Mouse (Mus musculus) intestine, postnatal 0 days (tissue): ENCODE results near the gene Katna1. TPM values are rescaled to one million over a fixed set of nuclear protein-coding genes. Genes with fewer than 3 reads are reported as not detected.

ENCODE experiments used
- ATAC-seq: fragments of 200-750 bp; cut with Nextera tagmentation; 2 replicates; pipeline ENCODE4 v1.8.0; 2017; ENCODE audit warnings: mild to moderate bottlenecking, moderate TSS enrichment, moderate library complexity
- H3K27ac ChIP-seq: fragments of 300-500 bp; sonication (generic); 2 replicates; pipeline ENCODE4 v1.5.1; 2014; ENCODE audit warnings: mild to moderate bottlenecking, low read depth, low read length, moderate library complexity
- H3K27me3 ChIP-seq: fragments of 300-500 bp; sonication (generic); replicated peaks from 2 replicates; pipeline ENCODE4 v1.6.1; 2014; ENCODE audit warnings: low read length, mixed read lengths; ENCODE audit not compliant: control insufficient read depth, insufficient read depth
- H3K36me3 ChIP-seq: fragments of 300-500 bp; sonication (generic); 2 replicates; pipeline ENCODE4 v1.6.1; 2014; ENCODE audit warnings: mild to moderate bottlenecking, moderate library complexity; ENCODE audit not compliant: control insufficient read depth, insufficient read depth
- H3K4me1 ChIP-seq: fragments of 300-500 bp; sonication (generic); replicated peaks from 2 replicates; pipeline ENCODE4 v1.6.1; 2014; ENCODE audit warnings: antibody characterized with exemption, low read length, mixed read lengths; ENCODE audit not compliant: control insufficient read depth, insufficient read depth
- H3K4me2 ChIP-seq: fragments of 300-500 bp; sonication (generic); replicated peaks from 2 replicates; pipeline ENCODE4 v1.6.1; 2014; ENCODE audit warnings: low read depth, mild to moderate bottlenecking, moderate library complexity
- H3K4me3 ChIP-seq: fragments of 300-500 bp; sonication (generic); 2 replicates; pipeline ENCODE4 v1.5.1; 2014; ENCODE audit warnings: low read depth, low read length
- H3K9ac ChIP-seq: fragments of 300-500 bp; sonication (generic); 2 replicates; pipeline ENCODE4 v1.6.1; 2014; ENCODE audit warnings: mild to moderate bottlenecking, low read depth, low read length
- H3K9me3 ChIP-seq: fragments of 300-500 bp; sonication (generic); 2 replicates; pipeline ENCODE4 v1.6.1; 2016; ENCODE audit warnings: mixed run types; ENCODE audit not compliant: control insufficient read depth
- CTCF ChIP-seq: sonication (generic); IDR thresholded peaks from 2 replicates; pipeline ENCODE4 v1.5.1; 2016; ENCODE audit warnings: low read depth, mild to moderate bottlenecking, control low read depth, antibody characterized with exemption, moderate library complexity
- WGBS: fragments of 180-500 bp; shearing (Covaris S2); extraction: QIAGEN DNeasy Blood & Tissue Kit; methylation state at CpG from one replicate; pipeline ENCODE4 v1.1.7; 2014; 5-methylcytosine and 5-hydroxymethylcytosine counted together
- polyA plus RNA-seq: library from polyadenylated mRNA; unstranded; fragments of >200 nt; fragmentation: Nextera tagmentation; extraction: Ambion mirVana; gene quantifications from 2 replicates; pipeline ENCODE4 v1.2.1, GENCODE M21; 2015

Katna1 gene
- polyA plus RNA-seq, 1 experiment from 2014 or later, result 33.0 TPM

DNA sequence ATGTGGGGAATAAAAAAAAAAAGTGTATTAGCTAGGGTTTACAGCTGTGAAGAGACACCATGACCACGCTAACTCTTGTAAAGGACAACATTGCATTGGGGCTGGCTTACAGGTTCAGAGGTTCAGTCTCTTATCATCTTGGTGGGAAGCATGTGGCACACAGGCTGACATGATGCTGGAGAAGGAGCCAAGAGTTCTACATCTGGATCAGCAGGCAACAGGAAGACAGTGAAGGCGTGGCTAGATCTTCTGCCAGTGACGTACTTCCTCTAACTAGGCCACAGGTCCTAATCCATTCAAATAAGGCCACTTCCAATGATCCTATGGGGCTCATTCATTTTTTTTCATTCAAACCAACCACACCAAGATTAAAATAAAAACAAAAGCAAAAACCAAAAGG, 25.7 kb upstream of the Katna1 start:
- no peak overlapping the region for H3K4me2 ChIP-seq
- H3K9ac ChIP-seq, result no peak overlapping the region
- no peak for TF ChIP-seq CTCF
- no peak for ATAC-seq
- H3K4me1 ChIP-seq, result no peaks in the 10 kb centered on the region
- WGBS, result 77% methylated on average over 3 of the region's 3 CpGs
- H3K36me3 ChIP-seq, result peaks cover 68% of the 10 kb centered on the region
- H3K27me3 ChIP-seq, result no peaks in the 10 kb centered on the region
- H3K9me3 ChIP-seq, result no peaks in the 10 kb centered on the region
- H3K27ac ChIP-seq, result no peak overlapping the region
- no peak overlapping the region for H3K4me3 ChIP-seq

DNA sequence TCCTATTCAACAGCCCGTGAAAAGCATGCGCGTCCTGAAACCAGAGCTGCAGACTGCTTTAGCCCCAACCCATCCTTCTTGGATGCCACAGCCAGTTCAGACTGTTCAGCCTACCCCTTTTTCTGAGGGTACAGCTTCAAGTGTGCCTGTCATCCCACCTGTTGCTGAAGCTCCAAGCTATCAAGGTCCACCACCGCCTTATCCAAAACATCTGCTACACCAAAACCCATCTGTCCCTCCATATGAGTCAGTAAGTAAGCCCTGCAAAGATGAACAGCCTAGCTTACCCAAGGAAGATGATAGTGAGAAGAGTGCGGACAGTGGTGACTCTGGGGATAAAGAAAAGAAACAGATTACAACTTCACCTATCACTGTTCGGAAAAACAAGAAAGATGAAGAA, 23.2 kb upstream of the Katna1 start:
- ATAC-seq, result no peak
- 96% methylated on average over 6 of the region's 6 CpGs for WGBS
- H3K9ac ChIP-seq, result no peak overlapping the region
- H3K9me3 ChIP-seq, result no peaks in the 10 kb centered on the region
- H3K27me3 ChIP-seq, result no peaks in the 10 kb centered on the region
- no peaks in the 10 kb centered on the region for H3K4me1 ChIP-seq
- TF ChIP-seq CTCF, result no peak
- H3K27ac ChIP-seq, result no peak overlapping the region
- no peak overlapping the region for H3K4me3 ChIP-seq
- H3K36me3 ChIP-seq, result peaks cover 74% of the 10 kb centered on the region
- no peak overlapping the region for H3K4me2 ChIP-seq

DNA sequence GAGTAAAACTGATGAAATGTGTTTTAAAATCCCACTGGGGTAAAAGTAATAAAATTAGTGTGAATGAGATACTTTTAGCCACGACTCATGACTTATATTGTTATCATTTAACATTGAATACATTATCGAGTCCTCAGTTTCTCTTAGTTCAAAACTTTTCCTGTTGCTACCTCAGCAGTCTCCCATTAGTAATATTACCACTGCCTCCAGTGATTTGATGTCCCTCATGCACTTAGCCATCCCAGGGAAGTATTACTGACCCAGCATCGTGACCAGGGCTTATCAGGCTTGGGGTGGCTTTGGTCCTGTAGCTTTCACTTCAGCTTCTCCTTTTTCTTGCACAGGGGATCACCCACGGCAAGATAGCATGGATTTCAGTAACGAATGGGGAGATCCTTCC, 15.7 kb upstream of the Katna1 start:
- no peak for TF ChIP-seq CTCF
- Histone ChIP-seq H3K36me3 (peaks cover 74% of the 10 kb centered on the region), H3K4me3 (no peak overlapping the region), H3K27me3 (no peaks in the 10 kb centered on the region), H3K9me3 (no peaks in the 10 kb centered on the region), H3K4me2 (no peak overlapping the region), H3K4me1 (no peaks in the 10 kb centered on the region), H3K27ac (no peak overlapping the region), H3K9ac (no peak overlapping the region)
- 89% methylated on average over 5 of the region's 5 CpGs for WGBS
- ATAC-seq, result no peak

DNA sequence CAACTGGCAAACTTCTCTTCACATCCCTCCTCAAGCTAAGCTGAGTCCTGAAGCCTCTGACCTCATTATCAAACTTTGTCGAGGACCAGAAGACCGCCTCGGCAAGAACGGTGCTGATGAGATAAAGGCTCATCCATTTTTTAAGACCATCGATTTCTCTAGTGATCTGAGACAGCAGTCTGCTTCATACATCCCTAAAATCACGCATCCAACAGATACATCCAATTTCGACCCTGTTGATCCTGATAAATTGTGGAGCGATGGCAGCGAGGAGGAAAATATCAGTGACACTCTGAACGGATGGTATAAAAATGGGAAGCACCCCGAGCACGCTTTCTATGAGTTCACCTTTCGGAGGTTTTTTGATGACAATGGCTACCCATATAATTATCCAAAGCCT, 13.3 kb upstream of the Katna1 start:
- 92% methylated on average over 13 of the region's 13 CpGs for WGBS
- H3K27ac ChIP-seq, result no peak overlapping the region
- H3K27me3 ChIP-seq, result no peaks in the 10 kb centered on the region
- H3K9me3 ChIP-seq, result no peaks in the 10 kb centered on the region
- peaks cover 61% of the 10 kb centered on the region for H3K36me3 ChIP-seq
- TF ChIP-seq CTCF, result no peak
- no peak overlapping the region for H3K4me3 ChIP-seq
- no peak for ATAC-seq
- H3K4me2 ChIP-seq, result no peak overlapping the region
- no peak overlapping the region for H3K9ac ChIP-seq
- H3K4me1 ChIP-seq, result no peaks in the 10 kb centered on the region

DNA sequence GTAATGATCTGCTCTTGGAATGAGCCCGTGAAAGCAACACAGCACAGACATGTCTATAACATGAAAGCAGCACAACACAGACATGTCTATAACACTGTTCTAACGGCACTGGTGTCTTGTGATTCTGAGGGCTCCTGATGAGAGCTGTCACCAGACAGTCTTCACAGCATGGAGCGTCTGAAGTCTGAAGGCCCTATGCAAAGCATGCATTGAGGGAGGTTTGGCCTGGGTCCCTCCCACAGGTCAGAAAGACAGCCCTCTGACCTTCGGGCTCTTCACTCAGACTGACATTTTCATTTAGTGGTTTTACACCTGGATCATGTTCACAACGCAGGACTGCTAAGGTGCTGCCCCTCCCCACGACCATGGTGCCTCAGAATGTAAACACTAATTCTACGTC, 10.7 kb upstream of the Katna1 start:
- H3K27me3 ChIP-seq, result no peaks in the 10 kb centered on the region
- no peaks in the 10 kb centered on the region for H3K4me1 ChIP-seq
- no peak overlapping the region for H3K4me3 ChIP-seq
- WGBS, result 64% methylated on average over 7 of the region's 7 CpGs
- no peak for TF ChIP-seq CTCF
- H3K9me3 ChIP-seq, result no peaks in the 10 kb centered on the region
- H3K9ac ChIP-seq, result no peak overlapping the region
- no peak overlapping the region for H3K27ac ChIP-seq
- no peak for ATAC-seq
- H3K4me2 ChIP-seq, result no peak overlapping the region
- peaks cover 39% of the 10 kb centered on the region for H3K36me3 ChIP-seq

DNA sequence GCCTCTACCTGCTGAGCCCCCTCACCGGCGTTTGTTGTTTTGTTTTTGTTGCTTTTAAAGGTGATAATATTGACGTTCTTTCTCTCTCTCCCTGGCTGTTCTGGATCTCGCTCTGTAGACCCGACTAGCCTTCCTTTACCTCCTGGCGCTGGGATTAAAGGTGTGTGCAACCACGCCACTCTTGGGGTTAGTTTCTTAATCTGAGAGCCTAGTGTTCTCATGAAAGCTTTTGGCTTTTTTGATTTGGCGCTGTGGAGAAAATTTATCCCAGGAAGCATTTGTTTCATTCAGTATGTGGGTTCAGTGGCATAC, 657 bp downstream of the Katna1 start:
- peak overlapping the region; percentile 89 for H3K4me2 ChIP-seq
- 0 out of 2 replicates have a peak overlapping the region, but pooled peaks have one; percentile 61 for H3K27ac ChIP-seq
- H3K4me3 ChIP-seq, result peak overlapping the region; percentile 79
- no peak for ATAC-seq
- no peak for TF ChIP-seq CTCF
- H3K9ac ChIP-seq, result peak overlapping the region; percentile 77
- H3K27me3 ChIP-seq, result no peaks in the 10 kb centered on the region
- 0% methylated on average over 8 of the region's 8 CpGs for WGBS
- no peaks in the 10 kb centered on the region for H3K9me3 ChIP-seq
- no peaks in the 10 kb centered on the region for H3K4me1 ChIP-seq
- H3K36me3 ChIP-seq, result no peaks in the 10 kb centered on the region

DNA sequence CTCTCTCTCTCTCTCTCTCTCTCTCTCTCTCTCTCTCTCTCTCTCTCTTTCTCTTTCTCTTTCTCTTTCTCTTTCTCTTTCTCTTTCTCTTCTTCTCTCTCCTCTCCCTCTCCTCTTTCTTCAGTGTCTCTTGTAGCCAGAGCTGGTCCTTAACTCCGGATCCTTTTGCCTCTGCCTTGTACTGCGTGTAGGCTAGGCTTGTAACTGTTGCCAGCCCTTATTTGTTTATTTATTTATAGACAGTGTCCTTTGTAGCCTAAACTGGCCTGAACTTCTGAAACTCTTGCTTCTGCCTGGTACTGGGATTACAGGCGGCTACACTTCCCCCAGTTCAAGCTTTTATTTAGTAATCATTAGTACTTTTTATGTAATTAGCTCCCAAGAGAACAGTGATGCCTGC, 1.2 kb downstream of the Katna1 start:
- no peak overlapping the region for H3K9ac ChIP-seq

More for the DNA sequence above, 1.2 kb downstream of the Katna1 start:
- 13% methylated on average over 3 of the region's 3 CpGs for WGBS
- ATAC-seq, result no peak
- Histone ChIP-seq H3K4me3 (peak overlapping the region; percentile 79), H3K4me2 (peak overlapping the region; percentile 89), H3K27me3 (no peaks in the 10 kb centered on the region), H3K36me3 (no peaks in the 10 kb centered on the region), H3K4me1 (no peaks in the 10 kb centered on the region), H3K27ac (no peak overlapping the region), H3K9me3 (no peaks in the 10 kb centered on the region)
- TF ChIP-seq CTCF, result no peak
